Mouse (Mus musculus): ENCODE data around the gene Kctd10.

- TF ChIP-seq CTCF (IDR thresholded peaks at IDR 0.05; ENCODE audit: extremely low read depth, insufficient read depth, insufficient read length, insufficient replicate concordance) (no peak), POLR2A (IDR thresholded peaks at IDR 0.05; ENCODE audit: low read depth, low read length) (no peak)
These were observed 5.7 kb downstream of the Kctd10 start for GRCm38 (mm10) chr5:114374409-114375213.
